Mouse (Mus musculus): ENCODE results near the gene 4930412O13Rik. TPM values are rescaled to one million over a fixed set of nuclear protein-coding genes. Genes with fewer than 3 reads are reported as not detected.
A peak's percentile ranks its signal among the peaks of the same experiment; 100 is the strongest.

The 4930412O13Rik gene
- total and polyA plus RNA-seq, 2 experiments from 2014 or later: 0.11 to 2.0 TPM

GRCm38 (mm10) chr2:9877966-9878563 lies 3.0 kb upstream of the 4930412O13Rik start:
- peaks cover 36% of the 10 kb centered on the region for H3K27me3 ChIP-seq (ENCODE audit: insufficient read depth, low read length)
- WGBS: under 1% methylated on average over 19 of the region's 19 CpGs
- H3K36me3 ChIP-seq (ENCODE audit: insufficient read depth, low read length): no peaks in the 10 kb centered on the region
- no peaks in the 10 kb centered on the region for H3K4me1 ChIP-seq (ENCODE audit: insufficient read depth, low read length)
- H3K4me2 ChIP-seq (ENCODE audit: low read depth, low read length, poor library complexity, severe bottlenecking): peak overlapping the region; percentile 71
- ATAC-seq (ENCODE audit: low FRiP score): no peak
- no peak for TF ChIP-seq CTCF (IDR thresholded peaks at IDR 0.05)
- DNase-seq (ENCODE audit: low spot score): no peak
- H3K9ac ChIP-seq (replicated peaks; ENCODE audit: low read length, poor library complexity, severe bottlenecking): peak overlapping the region; percentile 63
- peak overlapping the region; percentile 43 for H3K4me3 ChIP-seq (ENCODE audit: low read depth, low read length)
- peak overlapping the region; percentile 71; the same call in 1 of the 2 replicates for H3K27ac ChIP-seq (ENCODE audit: low read depth, low read length)
- no peaks in the 10 kb centered on the region for H3K9me3 ChIP-seq (ENCODE audit: low read length)

GRCm38 (mm10) chr2:9878564-9879081 lies 2.4 kb upstream of the 4930412O13Rik start:
- no peak for TF ChIP-seq CTCF (IDR thresholded peaks at IDR 0.05)
- H3K27ac ChIP-seq (ENCODE audit: low read depth, low read length): peak overlapping the region; percentile 71
- no peaks in the 10 kb centered on the region for H3K9me3 ChIP-seq (ENCODE audit: low read length)
- H3K4me2 ChIP-seq (ENCODE audit: low read depth, low read length, poor library complexity, severe bottlenecking): peak overlapping the region; percentile 71
- no peaks in the 10 kb centered on the region for H3K36me3 ChIP-seq (ENCODE audit: insufficient read depth, low read length)
- H3K4me3 ChIP-seq (ENCODE audit: low read depth, low read length): peak overlapping the region; percentile 43
- H3K4me1 ChIP-seq (ENCODE audit: insufficient read depth, low read length): no peaks in the 10 kb centered on the region
- no peak for ATAC-seq (ENCODE audit: low FRiP score)
- no peak for DNase-seq (ENCODE audit: low spot score)
- H3K27me3 ChIP-seq (ENCODE audit: insufficient read depth, low read length): peaks cover 30% of the 10 kb centered on the region
- peak overlapping the region; percentile 63; the same call in 1 of the 2 replicates for H3K9ac ChIP-seq (replicated peaks; ENCODE audit: low read length, poor library complexity, severe bottlenecking)
- 1% methylated on average over 31 of the region's 33 CpGs for WGBS

GRCm38 (mm10) chr2:9879092-9879491 lies 2.0 kb upstream of the 4930412O13Rik start:
- 0 out of 2 replicates have a peak overlapping the region, but pooled peaks have one; percentile 19 for H3K9ac ChIP-seq (replicated peaks; ENCODE audit: low read length, poor library complexity, severe bottlenecking)

GRCm38 (mm10) chr2:9879493-9879892 lies 1.6 kb upstream of the 4930412O13Rik start:
- Histone ChIP-seq H3K9me3 (ENCODE audit: low read length) (no peaks in the 10 kb centered on the region), H3K4me2 (ENCODE audit: low read depth, low read length, poor library complexity, severe bottlenecking) (peak overlapping the region; percentile 71), H3K9ac (replicated peaks; ENCODE audit: low read length, poor library complexity, severe bottlenecking) (0 out of 2 replicates have a peak overlapping the region, but pooled peaks have one; percentile 19), H3K36me3 (ENCODE audit: insufficient read depth, low read length) (no peaks in the 10 kb centered on the region), H3K4me3 (ENCODE audit: low read depth, low read length) (peak overlapping the region; percentile 43), H3K27ac (ENCODE audit: low read depth, low read length) (no peak overlapping the region), H3K27me3 (ENCODE audit: insufficient read depth, low read length) (peaks cover 23% of the 10 kb centered on the region), H3K4me1 (ENCODE audit: insufficient read depth, low read length) (no peaks in the 10 kb centered on the region)
- ATAC-seq (ENCODE audit: low FRiP score) (peak; percentile 87), DNase-seq (ENCODE audit: low spot score) (peak; percentile 91)
- peak; percentile 82 for TF ChIP-seq CTCF (IDR thresholded peaks at IDR 0.05)
- WGBS: 0% methylated on average over 21 of the region's 21 CpGs

More at GRCm38 (mm10) chr2:9879092-9879491, 2.0 kb upstream of the 4930412O13Rik start:
- no peaks in the 10 kb centered on the region for H3K36me3 ChIP-seq (ENCODE audit: insufficient read depth, low read length)
- TF ChIP-seq CTCF (IDR thresholded peaks at IDR 0.05): no peak
- WGBS: under 1% methylated on average over 22 of the region's 22 CpGs
- DNase-seq (ENCODE audit: low spot score): no peak
- no peaks in the 10 kb centered on the region for H3K4me1 ChIP-seq (ENCODE audit: insufficient read depth, low read length)
- peaks cover 26% of the 10 kb centered on the region; the same call in 1 of the 2 replicates for H3K27me3 ChIP-seq (ENCODE audit: insufficient read depth, low read length)
- ATAC-seq (ENCODE audit: low FRiP score): peak; percentile 0; the same call in 1 of the 2 replicates
- H3K4me2 ChIP-seq (ENCODE audit: low read depth, low read length, poor library complexity, severe bottlenecking): peak overlapping the region; percentile 71
- no peaks in the 10 kb centered on the region for H3K9me3 ChIP-seq (ENCODE audit: low read length)
- peak overlapping the region; percentile 43 for H3K4me3 ChIP-seq (ENCODE audit: low read depth, low read length)
- 0 out of 2 replicates have a peak overlapping the region, but pooled peaks have one; percentile 71 for H3K27ac ChIP-seq (ENCODE audit: low read depth, low read length)

- H3K4me2 ChIP-seq (ENCODE audit: low read depth, low read length, poor library complexity, severe bottlenecking): peak overlapping the region; percentile 71
- ATAC-seq (ENCODE audit: low FRiP score): no peak
These were observed 781 bp upstream of the 4930412O13Rik start for GRCm38 (mm10) chr2:9880271-9880670.

GRCm38 (mm10) chr2:9881611-9882023 lies 565 bp downstream of the 4930412O13Rik start:
- H3K4me2 ChIP-seq (ENCODE audit: low read depth, low read length, poor library complexity, severe bottlenecking): peak overlapping the region; percentile 71
- H3K4me1 ChIP-seq (ENCODE audit: insufficient read depth, low read length): no peaks in the 10 kb centered on the region
- H3K9me3 ChIP-seq (ENCODE audit: low read length): no peaks in the 10 kb centered on the region
- H3K9ac ChIP-seq (replicated peaks; ENCODE audit: low read length, poor library complexity, severe bottlenecking): peak overlapping the region; percentile 61
- TF ChIP-seq CTCF (IDR thresholded peaks at IDR 0.05): no peak
- 2% methylated on average over 12 of the region's 13 CpGs for WGBS
- peak overlapping the region; percentile 43 for H3K4me3 ChIP-seq (ENCODE audit: low read depth, low read length)
- H3K27ac ChIP-seq (ENCODE audit: low read depth, low read length): peak overlapping the region; percentile 83
- H3K36me3 ChIP-seq (ENCODE audit: insufficient read depth, low read length): no peaks in the 10 kb centered on the region
- DNase-seq (ENCODE audit: low spot score): peak; percentile 19
- H3K27me3 ChIP-seq (ENCODE audit: insufficient read depth, low read length): peaks cover 27% of the 10 kb centered on the region
- ATAC-seq (ENCODE audit: low FRiP score): 0 out of 2 replicates have a peak, but pooled peaks have one; percentile 6

More at GRCm38 (mm10) chr2:9880271-9880670, 781 bp upstream of the 4930412O13Rik start:
- WGBS: 4% methylated on average over 11 of the region's 11 CpGs
- peak overlapping the region; percentile 83 for H3K27ac ChIP-seq (ENCODE audit: low read depth, low read length)
- no peak for TF ChIP-seq CTCF (IDR thresholded peaks at IDR 0.05)
- H3K27me3 ChIP-seq (ENCODE audit: insufficient read depth, low read length): peaks cover 23% of the 10 kb centered on the region
- no peaks in the 10 kb centered on the region for H3K9me3 ChIP-seq (ENCODE audit: low read length)
- peak overlapping the region; percentile 43 for H3K4me3 ChIP-seq (ENCODE audit: low read depth, low read length)
- H3K36me3 ChIP-seq (ENCODE audit: insufficient read depth, low read length): no peaks in the 10 kb centered on the region
- H3K4me1 ChIP-seq (ENCODE audit: insufficient read depth, low read length): no peaks in the 10 kb centered on the region
- H3K9ac ChIP-seq (replicated peaks; ENCODE audit: low read length, poor library complexity, severe bottlenecking): no peak overlapping the region; the same call in 1 of the 2 replicates
- DNase-seq (ENCODE audit: low spot score): no peak

Measured in midbrain, postnatal 0 days (tissue).